Mouse (Mus musculus) midbrain, embryonic 12.5 days (tissue): ENCODE data around the gene Aire. TPM values are rescaled to one million over a fixed set of nuclear protein-coding genes. Genes with fewer than 3 reads are reported as not detected.

Experiments used
- ATAC-seq: fragments of 200-750 bp; cut with Nextera tagmentation; 2 replicates; pipeline ENCODE4 v1.8.0; 2017; ENCODE audit warnings: low read depth, moderate TSS enrichment, moderate library complexity; ENCODE audit not compliant: low FRiP score
- H3K27ac ChIP-seq: fragments of 300-500 bp; sonication (generic); replicated peaks from 2 replicates; pipeline ENCODE4 v1.5.1; 2016; ENCODE audit warnings: mild to moderate bottlenecking
- H3K27me3 ChIP-seq: fragments of 300-500 bp; sonication (generic); 2 replicates; pipeline ENCODE4 v1.6.1; 2016; ENCODE audit warnings: mild to moderate bottlenecking
- H3K36me3 ChIP-seq: fragments of 300-500 bp; sonication (generic); 2 replicates; pipeline ENCODE4 v1.6.1; 2016
- H3K4me1 ChIP-seq: fragments of 300-500 bp; sonication (generic); 2 replicates; pipeline ENCODE4 v1.6.1; 2016
- H3K4me2 ChIP-seq: fragments of 300-500 bp; sonication (generic); replicated peaks from 2 replicates; pipeline ENCODE4 v1.6.1; 2016; ENCODE audit warnings: mild to moderate bottlenecking, moderate library complexity
- H3K4me3 ChIP-seq: fragments of 300-500 bp; sonication (generic); 2 replicates; pipeline ENCODE4 v1.5.1; 2016; ENCODE audit warnings: mild to moderate bottlenecking
- H3K9ac ChIP-seq: fragments of 300-500 bp; sonication (generic); replicated peaks from 2 replicates; pipeline ENCODE4 v1.6.1; 2016; ENCODE audit warnings: mild to moderate bottlenecking, moderate library complexity
- H3K9me3 ChIP-seq: fragments of 300-500 bp; sonication (generic); 2 replicates; pipeline ENCODE4 v1.6.1; 2016; ENCODE audit warnings: mild to moderate bottlenecking
- WGBS: fragments of 180-500 bp; shearing (Covaris S2); methylation state at CpG from one replicate; pipeline ENCODE4 v1.1.7; 2016; 5-methylcytosine and 5-hydroxymethylcytosine counted together
- polyA plus RNA-seq: library from polyadenylated mRNA; unstranded; fragments of >200 nt; fragmentation: Nextera tagmentation; extraction: Ambion mirVana; gene quantifications from 2 replicates; pipeline ENCODE4 v1.2.1, GENCODE M21; 2016

The Aire gene
- polyA plus RNA-seq: 0.17 and 0.35 TPM in 2 replicates

GRCm38 (mm10) chr10:78043406-78043836 is at the start of gene Aire:
Gene Aire, minus strand, starts transcription at chr10:78043610.
- Histone ChIP-seq H3K4me3 (peak within 1 kb of the TSS; percentile 23), H3K36me3 (no peaks in the 10 kb centered on the region), H3K9ac (0 out of 2 replicates have a peak within 1 kb of the TSS, but pooled peaks have one; percentile 4), H3K4me2 (peak within 1 kb of the TSS; percentile 46), H3K9me3 (no peaks in the 10 kb centered on the region), H3K27ac (no peak within 1 kb of the TSS), H3K27me3 (peaks cover 12% of the 10 kb centered on the region), H3K4me1 (peaks cover 5% of the 10 kb centered on the region; the same call in 1 of the 2 replicates)
- 1% methylated on average over 27 of the region's 27 CpGs for WGBS
- ATAC-seq: peak; percentile 72

GRCm38 (mm10) chr10:78092725-78093029 is 49.3 kb upstream of the Aire start:
- H3K27ac ChIP-seq: no peak overlapping the region
- H3K4me2 ChIP-seq: no peak overlapping the region
- H3K4me3 ChIP-seq: no peak overlapping the region
- H3K27me3 ChIP-seq: no peaks in the 10 kb centered on the region
- no peaks in the 10 kb centered on the region for H3K4me1 ChIP-seq
- ATAC-seq: no peak
- no peak overlapping the region for H3K9ac ChIP-seq
- no peaks in the 10 kb centered on the region for H3K9me3 ChIP-seq
- no peaks in the 10 kb centered on the region for H3K36me3 ChIP-seq
- 90% methylated on average over 13 of the region's 13 CpGs for WGBS

- Histone ChIP-seq H3K9me3 (no peaks in the 10 kb centered on the region), H3K4me3 (no peak overlapping the region), H3K9ac (no peak overlapping the region), H3K27me3 (no peaks in the 10 kb centered on the region), H3K4me2 (no peak overlapping the region), H3K36me3 (no peaks in the 10 kb centered on the region), H3K27ac (no peak overlapping the region), H3K4me1 (no peaks in the 10 kb centered on the region)
- WGBS: 87% methylated on average over 23 of the region's 23 CpGs
- ATAC-seq: no peak
Measured at GRCm38 (mm10) chr10:78091865-78092724, 48.7 kb upstream of the Aire start.

GRCm38 (mm10) chr10:78090706-78091491 is 47.5 kb upstream of the Aire start:
- no peaks in the 10 kb centered on the region for H3K27me3 ChIP-seq
- no peaks in the 10 kb centered on the region for H3K9me3 ChIP-seq
- no peak for ATAC-seq
- H3K9ac ChIP-seq: no peak overlapping the region
- 86% methylated on average over 4 of the region's 4 CpGs for WGBS
- no peaks in the 10 kb centered on the region for H3K4me1 ChIP-seq
- no peaks in the 10 kb centered on the region for H3K36me3 ChIP-seq
- no peak overlapping the region for H3K4me2 ChIP-seq
- H3K4me3 ChIP-seq: no peak overlapping the region
- H3K27ac ChIP-seq: no peak overlapping the region

- WGBS: 71% methylated on average over 6 of the region's 6 CpGs
- no peaks in the 10 kb centered on the region for H3K4me1 ChIP-seq
Measured at GRCm38 (mm10) chr10:78090246-78090645, 46.8 kb upstream of the Aire start.

GRCm38 (mm10) chr10:78087101-78087511 is 43.7 kb upstream of the Aire start:
- 85% methylated on average over 6 of the region's 6 CpGs for WGBS
- H3K4me1 ChIP-seq: no peaks in the 10 kb centered on the region
- no peak overlapping the region for H3K27ac ChIP-seq
- no peak overlapping the region for H3K4me2 ChIP-seq
- no peaks in the 10 kb centered on the region for H3K27me3 ChIP-seq
- ATAC-seq: no peak
- no peaks in the 10 kb centered on the region for H3K36me3 ChIP-seq
- no peak overlapping the region for H3K9ac ChIP-seq
- no peak overlapping the region for H3K4me3 ChIP-seq
- H3K9me3 ChIP-seq: no peaks in the 10 kb centered on the region

More at GRCm38 (mm10) chr10:78090246-78090645, 46.8 kb upstream of the Aire start:
- Histone ChIP-seq H3K36me3 (no peaks in the 10 kb centered on the region), H3K27me3 (no peaks in the 10 kb centered on the region), H3K9me3 (no peaks in the 10 kb centered on the region), H3K27ac (no peak overlapping the region), H3K9ac (no peak overlapping the region), H3K4me2 (no peak overlapping the region), H3K4me3 (no peak overlapping the region)
- no peak for ATAC-seq

- no peak for ATAC-seq
- no peaks in the 10 kb centered on the region for H3K4me1 ChIP-seq
- WGBS: 84% methylated on average over 10 of the region's 10 CpGs
- no peaks in the 10 kb centered on the region for H3K9me3 ChIP-seq
- no peak overlapping the region for H3K9ac ChIP-seq
- H3K27me3 ChIP-seq: no peaks in the 10 kb centered on the region
- H3K36me3 ChIP-seq: no peaks in the 10 kb centered on the region
- H3K4me3 ChIP-seq: no peak overlapping the region
- H3K4me2 ChIP-seq: no peak overlapping the region
- no peak overlapping the region for H3K27ac ChIP-seq
Measured at GRCm38 (mm10) chr10:78086444-78087061, 43.1 kb upstream of the Aire start.

- Histone ChIP-seq H3K36me3 (no peaks in the 10 kb centered on the region), H3K27me3 (no peaks in the 10 kb centered on the region), H3K4me2 (no peak overlapping the region), H3K9me3 (no peaks in the 10 kb centered on the region), H3K4me3 (no peak overlapping the region), H3K4me1 (no peaks in the 10 kb centered on the region), H3K27ac (no peak overlapping the region), H3K9ac (no peak overlapping the region)
- WGBS: 90% methylated on average over 6 of the region's 6 CpGs
- ATAC-seq: no peak
Measured at GRCm38 (mm10) chr10:78085711-78086110, 42.3 kb upstream of the Aire start.

GRCm38 (mm10) chr10:78084073-78084472 is 40.7 kb upstream of the Aire start:
- H3K9me3 ChIP-seq: no peaks in the 10 kb centered on the region
- WGBS: 70% methylated on average over 1 of the region's 1 CpGs
- no peak overlapping the region for H3K27ac ChIP-seq
- no peaks in the 10 kb centered on the region for H3K36me3 ChIP-seq
- H3K9ac ChIP-seq: no peak overlapping the region
- no peaks in the 10 kb centered on the region for H3K4me1 ChIP-seq
- no peak overlapping the region for H3K4me3 ChIP-seq
- no peak for ATAC-seq
- no peak overlapping the region for H3K4me2 ChIP-seq
- H3K27me3 ChIP-seq: no peaks in the 10 kb centered on the region

- 86% methylated on average over 4 of the region's 4 CpGs for WGBS
- H3K4me1 ChIP-seq: no peaks in the 10 kb centered on the region
- no peaks in the 10 kb centered on the region for H3K27me3 ChIP-seq
- H3K4me3 ChIP-seq: no peak overlapping the region
- no peak for ATAC-seq
- no peaks in the 10 kb centered on the region for H3K9me3 ChIP-seq
- no peak overlapping the region for H3K27ac ChIP-seq
- no peaks in the 10 kb centered on the region for H3K36me3 ChIP-seq
- H3K9ac ChIP-seq: no peak overlapping the region
- no peak overlapping the region for H3K4me2 ChIP-seq
Measured at GRCm38 (mm10) chr10:78079955-78080591, 36.7 kb upstream of the Aire start.

GRCm38 (mm10) chr10:78078276-78078675 is 34.9 kb upstream of the Aire start:
- Histone ChIP-seq H3K36me3 (no peaks in the 10 kb centered on the region), H3K9me3 (no peaks in the 10 kb centered on the region), H3K27me3 (no peaks in the 10 kb centered on the region), H3K4me1 (no peaks in the 10 kb centered on the region), H3K4me3 (no peak overlapping the region), H3K27ac (no peak overlapping the region), H3K9ac (no peak overlapping the region), H3K4me2 (no peak overlapping the region)
- WGBS: 86% methylated on average over 5 of the region's 5 CpGs
- ATAC-seq: no peak
